In the genomic region with DNA sequence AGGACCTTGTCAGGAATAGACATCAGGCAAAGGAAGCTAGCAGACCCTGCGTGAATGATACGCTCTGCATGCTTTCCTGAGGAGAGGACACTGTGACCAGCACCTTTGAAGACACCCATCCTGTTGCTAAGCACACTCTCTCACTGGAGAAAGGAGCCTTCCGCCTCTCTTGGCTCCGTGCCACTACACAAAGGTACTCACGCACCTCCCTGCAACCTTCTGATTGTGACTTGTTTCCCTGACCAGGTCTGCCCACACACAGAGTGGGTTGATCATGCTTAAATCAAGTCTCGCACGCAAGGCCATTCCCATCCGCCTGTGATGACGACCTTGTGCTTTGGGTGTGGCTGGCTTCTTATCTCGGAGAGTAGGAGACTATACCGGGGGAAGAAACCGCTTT, we compare ENCODE assay signal across 12 mouse cellular contexts.
"Had no signal": no experiment of that assay in that cellular context is flagged by ENCODE, and none has a peak within 500 bp of the region (broad histone marks: within the 10 kb centered on the region; RNA-seq: fewer than 3 reads in every experiment).

No protein-coding gene starts in this region.

- H3K9me3 ChIP-seq: liver, embryonic 13.5 days had no signal

- H3K36me3 ChIP-seq: liver, embryonic 13.5 days had no signal

- H3K9ac ChIP-seq: liver, embryonic 13.5 days had no signal

- H3K27me3 ChIP-seq: liver, embryonic 13.5 days had no signal

- H3K4me3 ChIP-seq: liver, embryonic 13.5 days had no signal

- H3K4me2 ChIP-seq: liver, embryonic 13.5 days; midbrain, embryonic 11.5 days had no signal

- H3K27ac ChIP-seq: liver, embryonic 13.5 days had no signal

- DNase-seq: kidney, adult 11 months; kidney, adult 9 months; kidney, postnatal 14 days; kidney, postnatal 4 days; liver, embryonic 13.5 days; lung, adult 2 months; lung, postnatal 14 days; lung, postnatal 4 days; midbrain, embryonic 14.5 days; thymus, adult 18-20 months; thymus, postnatal 36 days had no signal

- H3K4me1 ChIP-seq: liver, embryonic 13.5 days had no signal
